Mouse (Mus musculus) skeletal muscle tissue, adult 2 months (tissue): ENCODE measurements around the gene Obp1a.

Experiments
- DNase-seq: peaks from one replicate; pipeline ENCODE4 v3.0.0-alpha.2; 2012; ENCODE audit warnings: low read depth, low spot score

The Obp1a gene

GRCm38 (mm10) chrX:78091274-78091673 lies at the start of gene Obp1a:
Gene Obp1a, minus strand, starts transcription at chrX:78091374.
- no peak for DNase-seq

- no peak for DNase-seq
These were observed 34.0 kb upstream of the Obp1a start, which contains the start of gene Gm5938 for GRCm38 (mm10) chrX:78125167-78125566. Gene Gm5938, plus strand, starts transcription at chrX:78125467.
